Mouse (Mus musculus) limb, embryonic 14.5 days (tissue): ENCODE data around the gene Cps1. TPM values are rescaled to one million over a fixed set of nuclear protein-coding genes. Genes with fewer than 3 reads are reported as not detected.

Experiments
- ATAC-seq: fragments of 200-750 bp; cut with Nextera tagmentation; 2 replicates; pipeline ENCODE4 v1.8.0; 2017; ENCODE audit warnings: low read depth, moderate number of reproducible peaks, moderate TSS enrichment; ENCODE audit not compliant: low FRiP score
- DNase-seq: peaks from one replicate; pipeline ENCODE4 v3.0.0-alpha.2; 2015; ENCODE audit warnings: low spot score
- H3K27ac ChIP-seq: fragments of 300-500 bp; sonication (generic); replicated peaks from 2 replicates; pipeline ENCODE4 v1.5.1; 2014; ENCODE audit warnings: low read depth, mild to moderate bottlenecking, low read length, moderate library complexity, mixed read lengths
- H3K27me3 ChIP-seq: fragments of 300-500 bp; sonication (generic); 2 replicates; pipeline ENCODE4 v1.6.1; 2014; ENCODE audit warnings: low read length, mixed read lengths; ENCODE audit not compliant: control insufficient read depth, insufficient read depth
- H3K36me3 ChIP-seq: fragments of 300-500 bp; sonication (generic); 2 replicates; pipeline ENCODE4 v1.6.1; 2014; ENCODE audit warnings: mild to moderate bottlenecking, low read length, moderate library complexity, mixed read lengths; ENCODE audit not compliant: control insufficient read depth, insufficient read depth
- H3K4me1 ChIP-seq: fragments of 300-500 bp; sonication (generic); 2 replicates; pipeline ENCODE4 v1.6.1; 2014; ENCODE audit warnings: antibody characterized with exemption, low read length, mixed read lengths; ENCODE audit not compliant: control insufficient read depth, insufficient read depth
- H3K4me2 ChIP-seq: fragments of 300-500 bp; sonication (generic); replicated peaks from 2 replicates; pipeline ENCODE4 v1.6.1; 2014; ENCODE audit warnings: low read depth, mild to moderate bottlenecking, low read length, moderate library complexity; ENCODE audit not compliant: severe bottlenecking
- H3K4me3 ChIP-seq: fragments of 300-500 bp; sonication (generic); replicated peaks from 2 replicates; pipeline ENCODE4 v1.5.1; 2014; ENCODE audit warnings: low read length
- H3K9ac ChIP-seq: fragments of 300-500 bp; sonication (generic); 2 replicates; pipeline ENCODE4 v1.6.1; 2014; ENCODE audit warnings: mild to moderate bottlenecking, low read depth, low read length, moderate library complexity; ENCODE audit not compliant: severe bottlenecking
- H3K9me3 ChIP-seq: fragments of 300-500 bp; sonication (generic); 2 replicates; pipeline ENCODE4 v1.6.1; 2016; ENCODE audit warnings: low read length; ENCODE audit not compliant: control insufficient read depth
- POLR2A ChIP-seq: fragments of 200-500 bp; IDR thresholded peaks from 2 replicates; pipeline ENCODE4 v1.8.0; 2012; ENCODE audit warnings: inconsistent platforms, mild to moderate bottlenecking, moderate library complexity, borderline replicate concordance; ENCODE audit not compliant: insufficient read depth, insufficient read length; ENCODE audit errors: extremely low read depth
- WGBS: fragments of 180-500 bp; shearing (Covaris S2); extraction: QIAGEN DNeasy Blood & Tissue Kit; methylation state at CpG from one replicate; pipeline ENCODE4 v1.1.7; 2014; 5-methylcytosine and 5-hydroxymethylcytosine counted together
- polyA plus RNA-seq, 2 experiments: library from polyadenylated mRNA; depleted of rRNA in 1 of 2; stranded (reverse) in 1 of 2; unstranded in 1 of 2; fragments of >200 nt; fragmentation: Nextera tagmentation in 1 of 2; extraction: Ambion mirVana in 1 of 2; gene quantifications; 2 replicates each; pipeline versions ENCODE4 v1.2.1 to v1.2.3; 2012 to 2014

The Cps1 gene
- polyA plus RNA-seq, 2 experiments, result 0.11 to 0.29 TPM

GRCm38 (mm10) chr1:67103476-67104248, 19.2 kb upstream of the Cps1 start:
- no peaks in the 10 kb centered on the region for H3K9me3 ChIP-seq
- ATAC-seq (no peak; the same call in 1 of the 2 replicates), DNase-seq (peak; percentile 26)
- H3K4me3 ChIP-seq, result no peak overlapping the region
- H3K27me3 ChIP-seq, result no peaks in the 10 kb centered on the region
- no peak overlapping the region for H3K27ac ChIP-seq
- WGBS, result 12% methylated on average over 12 of the region's 12 CpGs
- H3K4me1 ChIP-seq, result no peaks in the 10 kb centered on the region
- no peak overlapping the region for H3K9ac ChIP-seq
- TF ChIP-seq POLR2A, result no peak
- no peaks in the 10 kb centered on the region for H3K36me3 ChIP-seq
- no peak overlapping the region for H3K4me2 ChIP-seq

- no peaks in the 10 kb centered on the region for H3K4me1 ChIP-seq
- no peak overlapping the region for H3K27ac ChIP-seq
- no peak for DNase-seq
- ATAC-seq, result no peak
- no peaks in the 10 kb centered on the region for H3K27me3 ChIP-seq
- H3K4me2 ChIP-seq, result no peak overlapping the region
- WGBS, result 89% methylated on average over 3 of the region's 3 CpGs
- no peaks in the 10 kb centered on the region for H3K9me3 ChIP-seq
- no peak overlapping the region for H3K4me3 ChIP-seq
- H3K36me3 ChIP-seq, result no peaks in the 10 kb centered on the region
- no peak for TF ChIP-seq POLR2A
- H3K9ac ChIP-seq, result no peak overlapping the region
These were observed 11.1 kb upstream of the Cps1 start for GRCm38 (mm10) chr1:67111621-67112298.

DNA sequence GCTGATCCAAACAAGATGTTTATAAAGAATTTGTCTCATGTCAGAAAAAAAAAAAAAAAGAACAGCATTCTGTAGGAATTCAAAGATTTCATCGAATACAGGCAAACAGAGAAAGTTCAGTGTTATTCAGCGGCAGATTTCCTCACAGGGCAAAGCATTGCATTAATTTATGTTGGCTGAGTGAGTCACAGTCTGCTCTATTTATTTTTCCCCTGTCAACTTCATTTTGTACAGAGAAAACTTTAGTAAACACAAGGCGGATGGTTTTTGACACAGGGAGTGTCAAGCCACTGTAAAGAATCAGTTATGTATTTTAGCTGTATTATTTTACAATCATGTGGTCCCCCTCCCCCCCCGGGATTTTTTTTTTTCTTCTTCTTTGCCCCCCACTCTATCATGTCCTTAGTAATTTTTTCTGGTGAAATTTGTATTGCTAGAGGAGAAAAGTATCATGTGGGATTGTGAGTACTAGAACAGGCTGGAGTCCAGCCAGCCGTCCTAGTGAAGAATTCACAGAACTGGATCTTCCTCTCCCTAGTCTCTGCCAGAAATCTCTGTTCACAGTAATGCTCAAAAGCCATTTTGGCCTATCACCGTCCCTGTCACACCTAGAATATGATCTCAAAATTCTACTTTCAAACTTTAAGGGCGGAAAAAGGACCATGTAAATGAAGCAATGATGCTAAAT, 9.3 kb upstream of the Cps1 start:
- no peak for ATAC-seq
- Histone ChIP-seq H3K4me1 (no peaks in the 10 kb centered on the region), H3K27ac (no peak overlapping the region), H3K36me3 (no peaks in the 10 kb centered on the region), H3K27me3 (no peaks in the 10 kb centered on the region), H3K4me2 (no peak overlapping the region), H3K4me3 (no peak overlapping the region), H3K9me3 (no peaks in the 10 kb centered on the region), H3K9ac (no peak overlapping the region)
- TF ChIP-seq POLR2A, result no peak
- no peak for DNase-seq
- 79% methylated on average over 7 of the region's 7 CpGs for WGBS

GRCm38 (mm10) chr1:67116571-67116970, 6.3 kb upstream of the Cps1 start:
- Histone ChIP-seq H3K4me1 (no peaks in the 10 kb centered on the region), H3K9ac (no peak overlapping the region), H3K27ac (no peak overlapping the region), H3K4me2 (no peak overlapping the region), H3K9me3 (no peaks in the 10 kb centered on the region), H3K36me3 (no peaks in the 10 kb centered on the region), H3K4me3 (no peak overlapping the region), H3K27me3 (no peaks in the 10 kb centered on the region)
- WGBS, result 81% methylated on average over 8 of the region's 8 CpGs
- DNase-seq, result no peak
- no peak for TF ChIP-seq POLR2A
- ATAC-seq, result no peak

DNA sequence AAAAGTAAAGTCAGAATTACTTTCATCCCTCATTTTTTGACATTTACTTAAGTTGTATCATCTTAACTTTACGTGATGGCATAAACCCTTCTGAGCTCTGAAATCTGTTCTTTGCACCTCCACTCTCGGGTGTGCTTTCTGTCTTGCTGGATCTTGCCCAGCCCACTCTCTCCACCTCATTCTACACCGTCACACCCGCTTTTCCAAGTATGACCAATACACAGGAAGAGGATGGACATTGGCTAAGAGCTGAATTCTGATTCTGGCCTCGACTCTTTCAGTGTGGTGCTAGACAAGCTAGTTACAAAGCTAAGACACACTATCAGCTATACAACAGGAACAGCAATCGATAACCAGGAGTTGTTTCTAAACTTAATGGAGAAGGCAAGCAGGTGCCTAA, 5.0 kb upstream of the Cps1 start:
- no peak overlapping the region for H3K27ac ChIP-seq
- no peak overlapping the region for H3K9ac ChIP-seq
- no peak for TF ChIP-seq POLR2A
- H3K4me2 ChIP-seq, result no peak overlapping the region
- DNase-seq, result no peak
- no peak for ATAC-seq
- no peak overlapping the region for H3K4me3 ChIP-seq
- H3K36me3 ChIP-seq, result no peaks in the 10 kb centered on the region
- no peaks in the 10 kb centered on the region for H3K4me1 ChIP-seq
- H3K9me3 ChIP-seq, result no peaks in the 10 kb centered on the region
- WGBS, result 84% methylated on average over 6 of the region's 6 CpGs
- no peaks in the 10 kb centered on the region for H3K27me3 ChIP-seq
